Mouse (Mus musculus) cerebellum, postnatal 14 days (tissue): ENCODE measurements around the gene Amdhd1.
"Not testable (repeated sequence)": the region's sequence is repeated elsewhere in the genome, so short reads cannot be mapped to it uniquely, and the experiment has no call there.

ENCODE experiments used
- DNase-seq, 2 experiments: peaks; one replicate each; pipeline ENCODE4 v3.0.0; 2021; ENCODE audit warnings: mixed read lengths in 2 of 2

Amdhd1 gene

GRCm38 (mm10) chr10:93539775-93540430 is at the start of gene Amdhd1:
Amdhd1 (minus strand) TSS chr10:93540033.
- peak; percentile 67 to 68 for DNase-seq

DNA sequence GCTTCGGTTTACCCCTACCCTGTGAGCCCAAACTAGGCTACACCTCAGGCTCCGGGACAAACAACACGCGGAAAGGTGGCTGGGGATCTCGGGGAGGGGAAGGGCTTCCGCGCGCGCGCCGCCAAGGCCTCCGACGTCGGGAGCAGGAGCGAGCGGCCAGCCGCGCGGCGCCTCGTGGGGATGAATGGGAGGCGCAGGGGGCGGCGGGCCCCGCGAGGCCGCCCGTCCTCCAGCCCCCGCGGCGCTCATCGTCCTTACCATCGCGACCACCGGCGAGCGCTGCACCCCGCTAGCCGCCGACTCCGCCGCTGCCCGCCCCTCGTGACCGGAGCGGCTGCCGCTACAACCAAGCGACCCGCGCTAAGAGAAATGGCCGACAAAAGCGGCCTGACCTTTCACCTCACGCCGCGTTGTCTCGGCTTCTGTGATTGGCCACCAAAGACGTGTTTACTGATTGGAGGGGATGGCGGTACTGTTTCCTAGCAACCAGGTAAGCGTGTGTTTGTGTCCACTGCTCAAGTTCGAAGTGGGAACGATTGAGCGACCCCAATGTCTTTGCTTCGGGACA is 49.5 kb upstream of the Amdhd1 start, which contains the start of gene Snrpf:
Gene Snrpf, minus strand, starts transcription at position 426 of the 568 bp plus-strand sequence.
- peak; percentile 95 to 97 for DNase-seq

- DNase-seq = peak in 1 of 2 experiments; percentile 28
Measured at GRCm38 (mm10) chr10:93588796-93589195, 49.0 kb upstream of the Amdhd1 start.

- peak; percentile 81 to 89 for DNase-seq
Measured at GRCm38 (mm10) chr10:93577271-93577886, 37.5 kb upstream of the Amdhd1 start.

GRCm38 (mm10) chr10:93575960-93576359 is 36.1 kb upstream of the Amdhd1 start:
- DNase-seq = no peak

DNA sequence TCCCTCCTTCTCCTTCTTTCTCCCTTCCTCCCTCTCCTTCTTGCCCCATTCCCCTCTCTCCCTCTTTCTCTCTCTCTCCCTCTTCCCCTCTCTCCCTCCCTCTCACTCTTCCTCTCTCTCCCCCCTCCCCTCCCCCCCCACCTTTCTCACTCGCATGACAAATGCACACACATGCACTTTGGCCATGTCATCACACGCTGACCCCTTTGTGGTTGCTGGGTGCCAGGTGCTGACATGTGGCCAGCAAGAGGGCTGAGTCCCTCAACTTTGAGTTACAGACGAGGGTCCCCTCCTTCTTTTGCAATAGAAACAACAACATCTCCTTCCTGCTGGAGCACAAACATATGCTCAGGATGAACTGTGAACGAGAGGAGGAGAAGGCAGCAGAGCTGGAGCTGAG is 35.1 kb upstream of the Amdhd1 start:
- DNase-seq = no peak

DNA sequence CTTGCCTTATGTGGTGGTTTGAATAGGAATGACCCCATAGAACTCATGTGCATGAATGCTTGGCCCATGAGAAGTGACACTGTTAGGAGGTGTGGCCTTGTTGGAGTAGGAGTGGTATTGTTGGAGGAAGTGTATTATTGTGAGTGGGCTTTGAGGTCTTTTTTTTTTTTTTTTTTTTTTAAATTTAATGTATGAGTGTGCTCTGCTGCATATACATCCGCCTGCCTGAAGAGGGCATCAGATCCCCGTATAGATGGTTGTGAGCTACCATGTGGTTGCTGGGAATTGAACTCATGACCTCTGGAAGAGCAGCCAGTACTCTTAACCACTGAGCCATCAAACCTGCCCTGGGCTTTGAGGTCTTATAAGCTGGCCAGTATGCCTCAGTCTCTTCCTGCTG is 32.4 kb upstream of the Amdhd1 start:
- no peak for DNase-seq

- no peak for DNase-seq
Measured at GRCm38 (mm10) chr10:93568671-93569070, 28.8 kb upstream of the Amdhd1 start.

- DNase-seq = no peak
Measured at GRCm38 (mm10) chr10:93567841-93568566, 28.2 kb upstream of the Amdhd1 start.

- DNase-seq = no peak
Measured at GRCm38 (mm10) chr10:93567066-93567465, 27.2 kb upstream of the Amdhd1 start.

DNA sequence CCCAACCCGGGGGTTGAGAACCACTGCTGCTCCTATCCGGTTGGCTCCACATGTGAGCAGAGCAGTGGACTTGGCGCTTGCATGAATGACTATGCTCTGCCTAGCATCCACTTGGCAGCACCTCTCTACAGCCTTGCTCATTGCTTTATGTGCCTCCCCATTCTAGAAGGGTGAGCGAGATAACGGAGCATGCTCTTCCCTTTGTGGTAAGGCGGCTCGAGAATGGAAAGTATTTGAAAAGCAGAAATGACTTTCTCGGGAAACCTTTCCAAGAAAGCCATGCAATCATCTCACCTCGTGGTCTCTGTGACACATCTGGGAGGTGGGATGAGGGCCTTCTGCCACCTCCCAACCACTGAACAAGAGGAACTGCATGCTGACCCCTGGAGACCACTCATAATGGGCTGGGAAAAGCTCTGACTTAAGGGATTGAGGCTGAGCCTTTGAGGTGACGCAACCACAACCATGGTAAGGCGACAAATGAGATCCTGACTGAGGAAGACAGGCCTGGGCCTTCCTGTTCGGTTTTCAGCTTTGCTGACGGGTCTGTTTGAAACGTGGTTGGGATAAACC is 24.8 kb upstream of the Amdhd1 start:
- DNase-seq = no peak

GRCm38 (mm10) chr10:93559786-93560185 is 20.0 kb upstream of the Amdhd1 start:
- DNase-seq = no peak

GRCm38 (mm10) chr10:93557971-93558370 is 18.1 kb upstream of the Amdhd1 start:
- not testable (repeated sequence) for DNase-seq

DNA sequence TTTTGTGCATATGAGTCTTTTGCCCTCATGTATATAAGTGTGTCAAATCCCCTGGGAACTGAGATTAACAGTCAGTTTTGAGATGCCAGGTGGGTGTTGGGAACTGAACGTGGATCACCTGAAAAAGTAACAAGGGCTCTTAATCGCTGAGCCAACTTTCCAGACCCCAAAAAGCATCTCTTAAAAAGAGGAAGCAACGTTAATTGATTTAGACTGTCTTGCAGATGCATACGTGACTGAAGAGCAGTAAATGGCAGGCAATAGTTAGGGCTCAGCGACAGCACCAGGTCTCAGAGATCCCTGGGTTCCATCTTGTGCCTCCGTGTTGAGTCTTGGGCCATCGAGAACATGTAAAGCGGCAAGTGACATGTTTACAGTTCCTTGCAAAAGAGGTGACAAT is 12.8 kb upstream of the Amdhd1 start:
- no peak for DNase-seq

GRCm38 (mm10) chr10:93549821-93550220 is 10.0 kb upstream of the Amdhd1 start:
- DNase-seq = no peak

DNA sequence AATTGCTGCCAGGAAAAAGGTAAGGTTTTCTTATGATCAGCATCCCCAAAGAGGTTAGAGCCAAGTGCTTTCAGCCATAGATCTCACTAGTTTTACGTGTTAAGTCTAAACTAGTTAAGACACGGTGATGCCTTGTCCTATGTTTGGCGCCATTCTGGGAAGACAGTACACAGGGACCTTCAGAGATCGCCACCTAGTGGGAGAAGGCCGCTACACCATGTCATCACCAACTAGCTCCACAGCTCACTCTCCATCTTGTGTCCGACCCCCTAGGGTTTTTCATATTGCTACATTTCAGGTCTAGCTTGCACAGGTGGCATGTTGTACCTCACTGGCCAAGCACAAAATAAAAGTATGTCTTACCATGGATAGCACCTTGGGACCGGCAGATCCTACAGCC is 9.2 kb upstream of the Amdhd1 start:
- peak; percentile 89 to 91 for DNase-seq

GRCm38 (mm10) chr10:93547741-93548270 is 8.0 kb upstream of the Amdhd1 start:
- DNase-seq = no peak

GRCm38 (mm10) chr10:93544172-93544571 is 4.3 kb upstream of the Amdhd1 start:
- no peak for DNase-seq

- no peak for DNase-seq
Measured at GRCm38 (mm10) chr10:93543176-93543575, 3.3 kb upstream of the Amdhd1 start.

DNA sequence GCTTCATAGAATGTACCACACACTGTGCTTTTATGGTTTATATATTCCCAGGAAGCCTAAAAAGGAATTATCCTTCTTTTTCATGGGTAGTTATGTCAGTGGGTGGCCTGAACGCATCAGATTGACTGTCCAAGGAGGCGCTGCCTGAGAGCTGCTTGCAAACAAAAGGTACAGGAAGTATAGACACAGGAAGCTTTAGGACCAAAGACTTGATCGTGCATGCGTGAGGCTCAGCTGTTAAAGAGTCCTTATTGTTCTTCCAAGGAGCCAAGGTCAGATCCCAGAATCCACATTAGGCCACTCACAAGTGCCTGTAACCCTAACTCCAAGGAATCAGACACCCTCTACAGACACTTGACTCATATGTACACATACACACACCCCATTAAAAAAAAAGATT is 2.5 kb upstream of the Amdhd1 start:
- DNase-seq = no peak

DNA sequence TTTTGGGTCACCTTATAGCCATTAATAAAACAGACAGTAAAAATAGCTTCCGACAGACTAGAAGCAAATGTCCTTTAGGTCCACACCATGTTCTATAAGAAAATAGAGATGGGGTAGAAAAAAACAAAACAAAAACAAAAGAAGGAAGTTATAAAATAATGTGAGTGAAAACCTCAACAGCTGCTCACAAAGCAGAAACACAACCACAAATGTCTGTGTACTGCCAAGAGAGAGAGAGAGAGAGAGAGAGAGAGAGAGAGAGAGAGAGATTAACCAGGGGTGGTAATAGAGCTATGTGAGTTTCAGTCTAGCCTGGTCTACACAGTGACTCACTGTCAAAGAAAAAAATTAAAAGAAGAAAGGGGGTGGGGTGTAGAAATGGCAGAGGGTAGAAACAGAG is 1.8 kb upstream of the Amdhd1 start:
- no peak for DNase-seq

GRCm38 (mm10) chr10:93540431-93541210 is 788 bp upstream of the Amdhd1 start, which contains the start of gene Ccdc38:
Ccdc38 (plus strand) TSS chr10:93540632.
- DNase-seq = peak in 1 of 2 experiments; percentile 14
